Mouse (Mus musculus): ENCODE measurements around the gene Map3k20.

The Map3k20 gene

GRCm38 (mm10) chr2:72477221-72477620, 191.8 kb downstream of the Map3k20 start:
- no peak for DNase-seq (ENCODE audit: low read depth, low spot score)

- no peak for DNase-seq (ENCODE audit: low read depth, low spot score)
Measured at GRCm38 (mm10) chr2:72478176-72478575, 192.7 kb downstream of the Map3k20 start.

GRCm38 (mm10) chr2:72478921-72479320, 193.5 kb downstream of the Map3k20 start:
- no peak for DNase-seq (ENCODE audit: low read depth, low spot score)

DNA sequence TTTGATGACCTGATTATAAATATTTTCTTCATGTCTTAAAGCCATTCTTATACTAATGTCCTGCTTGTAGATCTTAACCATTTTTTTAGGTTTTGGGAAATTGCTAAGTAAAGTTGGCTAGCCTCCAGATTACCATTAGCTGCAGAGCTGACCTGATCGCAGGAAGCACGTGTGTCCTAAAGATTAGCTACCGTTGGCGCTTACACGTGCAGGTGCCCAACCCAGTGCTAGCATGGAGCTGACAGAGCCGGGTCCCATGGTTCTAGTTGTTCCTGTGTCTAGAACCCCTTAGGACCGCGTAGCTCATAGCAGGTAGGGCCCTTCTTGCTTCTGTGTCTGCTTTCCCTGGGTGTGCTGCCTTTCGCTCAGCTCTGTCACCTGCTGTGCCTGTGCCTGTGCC, 194.4 kb downstream of the Map3k20 start:
- DNase-seq (ENCODE audit: low read depth, low spot score), result no peak

- no peak for DNase-seq (ENCODE audit: low read depth, low spot score)
Measured at GRCm38 (mm10) chr2:72491650-72492049, 206.2 kb downstream of the Map3k20 start.
